31 mouse cellular contexts compared by ENCODE assay signal in genomic region chr16:34880031-34880778, GRCm38 (mm10).
DNase-seq lines count a peak whose midpoint lies in the region; ATAC-seq and TF ChIP-seq lines count a peak whose summit lies in the region.
"Had no signal": no experiment of that assay in that cellular context is flagged by ENCODE, and none has a peak within 500 bp of the region (broad histone marks: within the 10 kb centered on the region; RNA-seq: fewer than 3 reads in every experiment).

No protein-coding gene starts in this region.

- H3K4me3 ChIP-seq in kidney, postnatal 0 days (replicated peaks; ENCODE audit: low read depth, low read length) = no peak overlapping the region
- H3K4me3 ChIP-seq in C2C12 (ENCODE audit: insufficient read depth, poor library complexity, severe bottlenecking) = no peak overlapping the region
- no peak overlapping the region for H3K4me3 ChIP-seq in embryonic facial prominence, embryonic 14.5 days (ENCODE audit: low read depth, low read length)
- no peak overlapping the region for H3K4me3 ChIP-seq in forebrain, embryonic 11.5 days (ENCODE audit: low read depth, low read length)
- no peak overlapping the region for H3K4me3 ChIP-seq in midbrain, postnatal 0 days (ENCODE audit: low read depth, low read length)
- H3K4me3 ChIP-seq: embryonic facial prominence, embryonic 15.5 days; forebrain, embryonic 13.5 days; heart, embryonic 12.5 days; hindbrain, embryonic 13.5 days; midbrain, embryonic 15.5 days; neural tube, embryonic 12.5 days had no signal

- ATAC-seq in kidney, postnatal 0 days (replicated peaks; ENCODE audit: low FRiP score, low read depth) = no peak
- peak; percentile 68; the same call in 1 of the 2 replicates for ATAC-seq in embryonic facial prominence, embryonic 14.5 days (ENCODE audit: low read depth)
- no peak for ATAC-seq in forebrain, embryonic 11.5 days (replicated peaks; ENCODE audit: low FRiP score)
- no peak for ATAC-seq in CD4-positive, CD25-positive, alpha-beta regulatory T cell, adult 4 months
- no peak for ATAC-seq in midbrain, postnatal 0 days (ENCODE audit: low FRiP score)
- ATAC-seq: forebrain, embryonic 13.5 days; intestine, embryonic 16.5 days; midbrain, embryonic 15.5 days had no signal

- H3K27me3 ChIP-seq in kidney, postnatal 0 days (ENCODE audit: insufficient read depth, low read length) = no peaks in the 10 kb centered on the region
- peaks cover 5% of the 10 kb centered on the region for H3K27me3 ChIP-seq in C2C12 (ENCODE audit: control insufficient read depth, insufficient read depth, insufficient read length)
- H3K27me3 ChIP-seq in embryonic facial prominence, embryonic 14.5 days (replicated peaks; ENCODE audit: control insufficient read depth, insufficient read depth, low read length) = no peaks in the 10 kb centered on the region
- H3K27me3 ChIP-seq in forebrain, embryonic 11.5 days (ENCODE audit: control insufficient read depth, insufficient read depth, low read length) = no peaks in the 10 kb centered on the region
- no peaks in the 10 kb centered on the region for H3K27me3 ChIP-seq in midbrain, postnatal 0 days (ENCODE audit: insufficient read depth, low read length)
- H3K27me3 ChIP-seq: embryonic facial prominence, embryonic 15.5 days; forebrain, embryonic 13.5 days; hindbrain, embryonic 13.5 days; midbrain, embryonic 15.5 days; neural tube, embryonic 12.5 days had no signal

- H3ac ChIP-seq in C2C12 (ENCODE audit: control insufficient read depth, insufficient read length, low read depth) = no peak overlapping the region

- peak; percentile 30 for DNase-seq in kidney, postnatal 0 days (ENCODE audit: low spot score)
- DNase-seq in kidney, adult 18-20 months = no peak
- DNase-seq in 3134 (ENCODE audit: extremely low read depth, insufficient read length, low spot score) = peak; percentile 32
- peak; percentile 83 for DNase-seq in embryonic facial prominence, embryonic 14.5 days (ENCODE audit: low spot score)
- no peak for DNase-seq in forebrain, embryonic 11.5 days (ENCODE audit: low spot score)
- DNase-seq in midbrain, postnatal 0 days (ENCODE audit: low spot score) = no peak
- DNase-seq: adrenal gland, postnatal 36 days; cerebellum, adult 11 months; cerebellum, adult 9-10 months; cerebellum, postnatal 36 days; gastrocnemius, postnatal 25 days; heart, adult 18-20 months; heart, postnatal 4 days; kidney, adult 9 months; layer of hippocampus, adult 9-11 months; liver; lung, postnatal 14 days; right cerebral cortex, adult 18-20 months; spleen, adult 18-20 months; thymus, adult 2 months; thymus, postnatal 36 days had no signal

- no peaks in the 10 kb centered on the region for H3K79me2 ChIP-seq in C2C12 (ENCODE audit: control insufficient read depth, insufficient read depth)

- no peaks in the 10 kb centered on the region for H3K4me1 ChIP-seq in kidney, postnatal 0 days (replicated peaks; ENCODE audit: insufficient read depth, low read length)
- H3K4me1 ChIP-seq in embryonic facial prominence, embryonic 14.5 days (ENCODE audit: control insufficient read depth, insufficient read depth, low read length) = peaks cover 3% of the 10 kb centered on the region
- no peaks in the 10 kb centered on the region for H3K4me1 ChIP-seq in forebrain, embryonic 11.5 days (replicated peaks; ENCODE audit: control insufficient read depth, insufficient read depth, low read length)
- H3K4me1 ChIP-seq in midbrain, postnatal 0 days (ENCODE audit: insufficient read depth, low read length) = no peaks in the 10 kb centered on the region
- H3K4me1 ChIP-seq: forebrain, embryonic 13.5 days; heart, embryonic 12.5 days; hindbrain, embryonic 13.5 days; midbrain, embryonic 15.5 days; neural tube, embryonic 12.5 days had no signal

- H3K9ac ChIP-seq in kidney, postnatal 0 days (ENCODE audit: low read depth, low read length) = no peak overlapping the region
- H3K9ac ChIP-seq in embryonic facial prominence, embryonic 14.5 days (ENCODE audit: low read depth, low read length) = no peak overlapping the region
- no peak overlapping the region for H3K9ac ChIP-seq in forebrain, embryonic 11.5 days (ENCODE audit: low read length)
- H3K9ac ChIP-seq in midbrain, postnatal 0 days (replicated peaks; ENCODE audit: low read length, poor library complexity, severe bottlenecking) = no peak overlapping the region
- H3K9ac ChIP-seq: embryonic facial prominence, embryonic 15.5 days; forebrain, embryonic 13.5 days; heart, embryonic 12.5 days; hindbrain, embryonic 13.5 days; liver, embryonic 14.5 days; midbrain, embryonic 15.5 days; neural tube, embryonic 12.5 days had no signal

- WGBS in kidney, postnatal 0 days = 78% methylated on average over 18 of the region's 18 CpGs
- 67% methylated on average over 18 of the region's 18 CpGs for WGBS in embryonic facial prominence, embryonic 14.5 days
- 92% methylated on average over 18 of the region's 18 CpGs for WGBS in forebrain, embryonic 11.5 days
- 91% methylated on average over 18 of the region's 18 CpGs for WGBS in midbrain, postnatal 0 days

- no peaks in the 10 kb centered on the region for H3K36me3 ChIP-seq in kidney, postnatal 0 days (ENCODE audit: insufficient read depth, low read length)
- no peaks in the 10 kb centered on the region for H3K36me3 ChIP-seq in C2C12 (ENCODE audit: control insufficient read depth, insufficient read depth)
- no peaks in the 10 kb centered on the region for H3K36me3 ChIP-seq in embryonic facial prominence, embryonic 14.5 days (ENCODE audit: control insufficient read depth, insufficient read depth, low read length)
- H3K36me3 ChIP-seq in forebrain, embryonic 11.5 days (ENCODE audit: control insufficient read depth, insufficient read depth, low read length) = no peaks in the 10 kb centered on the region
- no peaks in the 10 kb centered on the region for H3K36me3 ChIP-seq in midbrain, postnatal 0 days (ENCODE audit: insufficient read depth, low read length)
- H3K36me3 ChIP-seq: embryonic facial prominence, embryonic 15.5 days; heart, embryonic 12.5 days; hindbrain, embryonic 13.5 days; midbrain, embryonic 15.5 days; neural tube, embryonic 12.5 days had no signal

- no peak overlapping the region for H3K4me2 ChIP-seq in kidney, postnatal 0 days (ENCODE audit: low read length)
- no peak overlapping the region for H3K4me2 ChIP-seq in embryonic facial prominence, embryonic 14.5 days (ENCODE audit: low read depth, low read length)
- H3K4me2 ChIP-seq in forebrain, embryonic 11.5 days (ENCODE audit: low read depth, low read length, severe bottlenecking) = no peak overlapping the region
- H3K4me2 ChIP-seq in midbrain, postnatal 0 days (ENCODE audit: low read depth, low read length, poor library complexity, severe bottlenecking) = no peak overlapping the region
- H3K4me2 ChIP-seq: embryonic facial prominence, embryonic 15.5 days; forebrain, embryonic 13.5 days; heart, embryonic 12.5 days; hindbrain, embryonic 13.5 days; midbrain, embryonic 15.5 days; neural tube, embryonic 12.5 days had no signal

- H3K79me3 ChIP-seq in C2C12 (ENCODE audit: low read depth) = no peaks in the 10 kb centered on the region

- no peaks in the 10 kb centered on the region for H3K9me3 ChIP-seq in kidney, postnatal 0 days (replicated peaks; ENCODE audit: low read length)
- H3K9me3 ChIP-seq in embryonic facial prominence, embryonic 14.5 days (ENCODE audit: control insufficient read depth, low read length) = 0 out of 2 replicates have a peak, but pooled peaks cover under 1% of the 10 kb centered on the region
- no peaks in the 10 kb centered on the region for H3K9me3 ChIP-seq in forebrain, embryonic 11.5 days (ENCODE audit: control insufficient read depth, low read length)
- H3K9me3 ChIP-seq in midbrain, postnatal 0 days (ENCODE audit: low read length) = no peaks in the 10 kb centered on the region
- H3K9me3 ChIP-seq: embryonic facial prominence, embryonic 15.5 days; forebrain, embryonic 13.5 days; heart, embryonic 12.5 days; hindbrain, embryonic 13.5 days; midbrain, embryonic 15.5 days; neural tube, embryonic 12.5 days had no signal

- no peak overlapping the region for H3K27ac ChIP-seq in kidney, postnatal 0 days
- peak overlapping the region; percentile 31; the same call in 1 of the 2 replicates for H3K27ac ChIP-seq in embryonic facial prominence, embryonic 14.5 days (replicated peaks; ENCODE audit: low read depth, low read length)
- H3K27ac ChIP-seq in forebrain, embryonic 11.5 days (ENCODE audit: low read depth, low read length) = no peak overlapping the region
- no peak overlapping the region for H3K27ac ChIP-seq in midbrain, postnatal 0 days (ENCODE audit: low read depth, low read length)
- H3K27ac ChIP-seq: embryonic facial prominence, embryonic 15.5 days; forebrain, embryonic 13.5 days; hindbrain, embryonic 13.5 days; liver, embryonic 14.5 days; midbrain, embryonic 15.5 days; neural tube, embryonic 12.5 days had no signal

- no peak for TF ChIP-seq CTCF in kidney, postnatal 0 days (IDR thresholded peaks at IDR 0.05; ENCODE audit: low read depth)
- no peak for TF ChIP-seq CTCF in C2C12 (IDR thresholded peaks at IDR 0.05; ENCODE audit: control insufficient read depth, insufficient read depth, insufficient read length)
- no peak for TF ChIP-seq CTCF in midbrain, postnatal 0 days (IDR thresholded peaks at IDR 0.05)

TF ChIP-seq in C2C12, 6 proteins besides CTCF, POLR2A, EP300 and RAD21:
- no peak for TF ChIP-seq MYOG (IDR thresholded peaks at IDR 0.05; ENCODE audit: control insufficient read depth, extremely low read depth, insufficient read length)
- TF ChIP-seq USF1 (IDR thresholded peaks at IDR 0.05; ENCODE audit: low read depth) = no peak
- peak; percentile 24 for TF ChIP-seq MYOD1 (IDR thresholded peaks at IDR 0.05; ENCODE audit: control insufficient read depth, insufficient read length, low read depth)
- peak; percentile 62 for TF ChIP-seq MAX (IDR thresholded peaks at IDR 0.05)
- peak; percentile 58 for TF ChIP-seq FOSL1 (IDR thresholded peaks at IDR 0.05; ENCODE audit: insufficient read depth, low read length, poor library complexity, severe bottlenecking)

Comparison
In these comparisons a context has a peak if more than half of its experiments do, and no peak if none do; other contexts are left out.
1. DNase-seq: peak in kidney, postnatal 0 days (single experiment), 3134 (single experiment) and embryonic facial prominence, embryonic 14.5 days (single experiment); none in kidney, adult 18-20 months (single experiment), forebrain, embryonic 11.5 days (single experiment) and midbrain, postnatal 0 days (single experiment).